Mouse (Mus musculus): Measurements from ENCODE around the gene Icam5.

DNA sequence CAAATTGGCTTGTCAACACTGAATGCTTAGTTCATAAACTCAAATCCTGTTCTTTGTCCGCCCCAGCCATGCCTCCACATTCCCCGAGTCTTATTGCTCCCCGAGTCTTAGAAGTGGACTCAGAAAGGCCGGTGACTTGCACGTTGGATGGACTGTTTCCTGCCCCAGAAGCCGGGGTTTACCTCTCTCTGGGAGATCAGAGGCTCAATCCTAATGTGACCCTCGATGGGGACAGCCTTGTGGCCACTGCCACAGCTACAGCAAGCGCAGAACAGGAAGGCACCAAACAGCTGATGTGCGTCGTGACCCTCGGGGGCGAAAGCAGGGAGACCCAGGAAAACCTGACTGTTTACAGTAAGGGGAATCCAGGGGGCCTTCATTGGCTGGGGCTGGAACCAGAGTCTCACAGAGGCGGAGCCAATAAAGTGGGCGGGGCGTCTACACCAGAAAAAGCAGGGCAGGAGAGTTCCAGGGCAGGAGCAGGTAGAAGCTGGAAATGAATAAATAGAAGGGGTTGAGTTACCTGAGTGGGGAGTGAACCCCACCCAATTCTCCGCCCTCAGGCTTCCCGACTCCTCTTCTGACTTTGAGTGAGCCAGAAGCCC is 2.7 kb downstream of the Icam5 start:
- no peak for TF ChIP-seq CTCF (IDR thresholded peaks at IDR 0.05; ENCODE audit: extremely low read depth, insufficient read length, insufficient replicate concordance, low read depth, low read length)
- no peak for TF ChIP-seq POLR2A (IDR thresholded peaks at IDR 0.05; ENCODE audit: low read depth, low read length)

Data from small intestine, adult 2 months (tissue).